Mouse (Mus musculus) 3T3-L1 (cell line): ENCODE data around the gene Duoxa1.

Experiments used
- DNase-seq: peaks from one replicate; pipeline ENCODE4 v3.0.0-alpha.2; 2015; ENCODE audit warnings: low read depth, low spot score

Duoxa1 gene

DNA sequence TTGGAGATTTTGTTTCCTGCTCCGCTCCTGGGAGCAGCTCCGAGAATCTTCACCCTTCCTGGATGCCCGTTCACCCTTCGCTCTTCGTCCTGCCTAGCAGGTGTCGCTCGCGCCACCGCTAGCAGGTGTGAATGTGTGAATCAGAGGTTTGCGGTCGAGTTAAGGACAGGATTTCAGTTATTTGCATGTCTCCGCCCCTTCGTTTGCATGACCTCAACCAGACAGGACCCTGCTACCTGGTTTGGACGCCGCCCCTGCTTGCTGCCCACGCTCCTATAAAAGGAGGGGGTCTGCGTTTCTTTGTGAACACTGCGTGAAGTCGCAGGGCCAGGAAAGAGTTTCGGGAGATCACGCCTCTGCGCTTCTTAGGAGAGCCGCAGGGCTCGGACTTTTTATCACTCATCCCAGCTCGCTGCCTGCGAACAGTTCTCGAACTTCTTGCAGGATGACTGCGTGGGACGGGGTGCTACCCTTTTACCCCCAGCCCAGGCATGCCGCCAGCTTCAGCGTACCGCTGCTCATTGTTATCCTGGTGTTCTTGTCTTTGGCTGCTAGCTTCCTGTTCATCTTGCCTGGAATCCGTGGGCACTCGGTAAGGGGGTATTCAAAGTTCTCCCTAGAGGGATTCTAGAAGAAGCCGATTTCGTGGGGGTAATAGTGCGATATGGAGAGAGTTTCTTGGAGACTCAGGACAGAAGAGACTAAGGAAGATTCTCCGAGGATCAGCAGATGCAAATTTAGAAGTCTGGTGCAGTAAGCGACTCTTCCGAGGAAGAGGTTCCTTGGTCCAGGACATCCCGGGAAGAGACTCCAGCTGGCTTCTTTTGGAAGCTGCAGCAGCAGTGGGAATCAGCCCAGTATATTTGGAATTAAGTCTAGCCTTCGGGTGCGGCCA lies 14.7 kb downstream of the Duoxa1 start, which contains the start of gene Duoxa2:
Gene Duoxa2 (plus strand): TSS at position 305 of the 895 bp plus-strand sequence.
- DNase-seq: no peak

DNA sequence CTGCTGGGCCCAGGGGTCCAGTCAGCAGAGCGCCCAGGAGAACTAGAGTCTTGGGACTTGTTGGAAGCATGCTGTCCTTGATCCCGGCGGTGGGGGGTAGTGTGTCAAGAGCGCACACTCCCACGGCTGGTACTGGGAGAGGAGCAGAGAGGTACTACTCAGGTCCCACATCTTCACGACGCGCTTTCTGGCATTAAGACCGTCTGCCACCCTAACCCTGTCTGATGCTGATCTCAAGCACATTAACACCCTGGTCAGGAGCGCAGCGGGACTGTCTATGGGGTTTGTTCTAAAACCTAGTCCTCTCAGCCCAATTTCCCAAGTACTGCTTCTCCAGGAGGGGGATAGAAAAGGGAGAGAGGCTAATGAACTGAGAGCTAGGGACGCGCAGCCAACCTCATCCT lies 15.4 kb downstream of the Duoxa1 start, which contains the start of gene Duox2:
Gene Duox2 (minus strand): TSS at position 354 of the 404 bp plus-strand sequence.
- DNase-seq: no peak

DNA sequence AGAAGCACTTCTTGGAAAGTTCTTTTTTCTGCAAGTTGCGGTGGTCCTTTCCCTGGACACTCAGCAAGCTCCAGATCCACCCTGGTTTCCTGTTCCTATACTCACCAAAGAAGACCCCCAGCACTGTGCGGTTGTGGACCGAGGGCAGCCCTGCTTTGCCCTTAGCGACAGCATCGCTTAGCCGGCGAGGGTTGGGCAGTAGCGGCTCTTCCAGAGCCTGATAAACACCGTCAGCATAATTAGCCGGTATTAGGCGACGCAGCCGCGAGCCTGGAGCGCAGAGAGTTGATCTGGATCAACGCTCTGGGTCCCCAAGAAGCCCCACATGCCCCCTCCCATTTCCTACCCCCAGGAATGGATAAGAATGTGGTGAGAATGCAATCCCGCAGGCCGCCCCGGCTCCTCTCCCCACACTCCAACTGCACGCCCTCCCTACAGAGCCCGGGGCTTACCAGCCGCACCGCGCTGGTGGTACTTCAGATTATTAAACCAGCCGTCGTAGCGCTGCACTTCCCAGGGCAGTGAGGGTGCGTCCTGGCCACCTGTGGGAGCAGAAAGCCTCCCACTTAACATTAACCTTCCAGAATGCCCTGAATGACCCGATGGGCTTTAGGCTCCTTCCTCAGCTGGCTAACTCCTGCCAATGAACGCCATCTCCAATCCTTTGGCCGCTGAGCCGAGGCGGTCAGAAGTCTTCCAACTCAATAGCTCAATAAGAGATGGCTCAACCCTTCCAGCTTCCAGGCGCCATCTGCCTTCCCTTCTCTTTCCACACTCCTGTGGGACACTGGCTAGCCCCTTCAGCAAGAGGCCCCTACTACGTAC lies 16.0 kb downstream of the Duoxa1 start:
- DNase-seq: no peak

- DNase-seq: no peak
Measured at GRCm38 (mm10) chr2:122294916-122295315, 18.6 kb downstream of the Duoxa1 start.

DNA sequence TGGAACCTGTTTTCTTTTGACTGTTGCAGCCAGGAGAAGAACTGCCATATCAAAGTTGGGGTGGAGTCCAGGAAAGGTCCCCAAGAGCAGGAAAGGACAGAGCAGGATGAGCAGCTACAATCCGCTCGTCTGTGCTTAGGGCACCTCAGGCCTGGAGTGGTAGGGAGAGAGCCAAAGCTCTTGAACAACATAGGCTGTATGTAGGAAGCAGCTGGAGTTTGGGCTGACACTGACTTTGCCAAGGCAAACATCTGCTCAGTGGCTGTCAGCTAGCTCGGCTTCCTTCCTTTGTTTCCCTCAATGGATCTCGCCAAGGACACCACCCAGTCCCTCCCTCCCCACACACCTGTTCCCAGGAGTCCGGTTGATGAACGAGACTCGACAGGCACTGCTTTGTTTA lies 27.4 kb downstream of the Duoxa1 start:
- DNase-seq: no peak

GRCm38 (mm10) chr2:122284091-122284490 lies 29.4 kb downstream of the Duoxa1 start:
- no peak for DNase-seq

- no peak for DNase-seq
Measured at GRCm38 (mm10) chr2:122278769-122279168, 34.8 kb downstream of the Duoxa1 start.

GRCm38 (mm10) chr2:122266407-122267193 lies 46.9 kb downstream of the Duoxa1 start:
- DNase-seq: no peak

GRCm38 (mm10) chr2:122264690-122265089 lies 48.8 kb downstream of the Duoxa1 start:
- DNase-seq: no peak

DNA sequence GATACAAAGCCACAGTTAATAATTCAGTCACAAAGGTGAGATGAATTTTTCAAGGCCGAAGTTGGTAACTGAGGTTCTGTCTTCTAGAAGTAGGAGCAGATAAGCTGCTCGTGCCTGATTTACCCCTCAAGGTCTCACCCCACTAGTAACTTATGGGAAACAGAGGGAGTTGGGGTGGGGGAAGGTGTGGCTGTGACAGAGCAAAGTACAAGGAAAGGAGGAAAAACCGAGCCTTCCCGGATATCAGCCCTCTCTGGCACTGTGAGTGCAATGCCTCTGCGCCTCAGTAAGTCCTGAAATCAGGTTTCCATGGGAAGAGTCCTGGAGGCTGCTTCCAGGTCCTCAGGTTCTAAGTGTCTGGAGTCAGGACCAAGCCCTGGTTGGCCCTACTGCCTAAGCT lies 52.8 kb downstream of the Duoxa1 start:
- no peak for DNase-seq

- DNase-seq: peak; percentile 32
Measured at GRCm38 (mm10) chr2:122255997-122256396, 57.5 kb downstream of the Duoxa1 start.
